ENCODE assay signal across 12 mouse cellular contexts in the genomic region with DNA sequence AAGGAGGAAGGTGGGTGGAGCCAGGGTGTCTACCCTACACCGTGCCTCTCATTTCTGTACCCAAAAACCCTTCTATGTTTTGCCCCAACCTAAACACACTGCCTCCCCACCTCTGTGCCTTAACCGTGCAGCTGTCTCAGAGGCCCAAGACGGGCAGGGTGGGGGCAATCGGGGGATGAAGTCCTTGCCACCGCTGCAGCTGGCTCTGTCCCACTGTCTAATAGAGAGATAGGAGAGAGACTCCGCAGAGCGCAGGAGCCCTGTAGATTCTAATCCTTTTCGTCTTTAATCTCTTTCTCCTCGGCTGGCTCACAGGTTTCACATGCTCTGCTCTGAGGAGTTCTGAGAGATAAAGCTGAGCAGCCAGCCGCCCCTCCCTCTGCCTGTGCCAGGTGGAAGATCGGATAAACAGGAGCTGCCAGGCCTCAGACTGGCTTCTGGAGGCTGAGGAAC. TPM values are rescaled to one million over a fixed set of nuclear protein-coding genes. Genes with fewer than 3 reads are reported as not detected.
DNase-seq lines count a peak whose midpoint lies in the region; ATAC-seq lines count a peak whose summit lies in the region.
"Had no signal": no experiment of that assay in that cellular context is flagged by ENCODE, and none has a peak within 500 bp of the region (broad histone marks: within the 10 kb centered on the region; RNA-seq: fewer than 3 reads in every experiment).

No protein-coding gene starts in this region.

- no peak overlapping the region for H3K4me2 ChIP-seq in embryonic facial prominence, embryonic 14.5 days (ENCODE audit: low read depth, low read length)
- no peak overlapping the region for H3K4me2 ChIP-seq in forebrain, embryonic 16.5 days (ENCODE audit: low read length)
- peak overlapping the region; percentile 57 for H3K4me2 ChIP-seq in liver, embryonic 13.5 days
- H3K4me2 ChIP-seq in midbrain, embryonic 16.5 days (ENCODE audit: low read length), result no peak overlapping the region

- no peaks in the 10 kb centered on the region for H3K9me3 ChIP-seq in embryonic facial prominence, embryonic 14.5 days (ENCODE audit: control insufficient read depth, low read length)
- H3K9me3 ChIP-seq in embryonic facial prominence, embryonic 10.5 days, result no peaks in the 10 kb centered on the region
- H3K9me3 ChIP-seq in forebrain, embryonic 16.5 days (ENCODE audit: control insufficient read depth, low read length), result no peaks in the 10 kb centered on the region
- H3K9me3 ChIP-seq in liver, embryonic 13.5 days (replicated peaks), result no peaks in the 10 kb centered on the region
- no peaks in the 10 kb centered on the region for H3K9me3 ChIP-seq in midbrain, embryonic 16.5 days (replicated peaks; ENCODE audit: control insufficient read depth, low read length, poor library complexity, severe bottlenecking)
- H3K9me3 ChIP-seq: G1E had no signal

- H3K27ac ChIP-seq in embryonic facial prominence, embryonic 14.5 days (replicated peaks; ENCODE audit: low read depth, low read length), result no peak overlapping the region
- no peak overlapping the region for H3K27ac ChIP-seq in embryonic facial prominence, embryonic 10.5 days (replicated peaks)
- H3K27ac ChIP-seq in forebrain, embryonic 16.5 days (ENCODE audit: low read length), result no peak overlapping the region
- peak overlapping the region; percentile 59 for H3K27ac ChIP-seq in liver, embryonic 13.5 days
- H3K27ac ChIP-seq in midbrain, embryonic 16.5 days (ENCODE audit: low read length), result peak overlapping the region; percentile 72

- H3K4me1 ChIP-seq in embryonic facial prominence, embryonic 14.5 days (ENCODE audit: control insufficient read depth, insufficient read depth, low read length), result no peaks in the 10 kb centered on the region
- peaks cover 13% of the 10 kb centered on the region for H3K4me1 ChIP-seq in embryonic facial prominence, embryonic 10.5 days
- H3K4me1 ChIP-seq in forebrain, embryonic 16.5 days (replicated peaks; ENCODE audit: control insufficient read depth, insufficient read depth, low read length), result peaks cover 4% of the 10 kb centered on the region; the same call in 1 of the 2 replicates
- peaks cover 32% of the 10 kb centered on the region for H3K4me1 ChIP-seq in liver, embryonic 13.5 days (replicated peaks)
- peaks cover 23% of the 10 kb centered on the region for H3K4me1 ChIP-seq in midbrain, embryonic 16.5 days (ENCODE audit: control insufficient read depth, insufficient read depth, low read length)

- no peak overlapping the region for H3K4me3 ChIP-seq in embryonic facial prominence, embryonic 14.5 days (ENCODE audit: low read depth, low read length)
- H3K4me3 ChIP-seq in embryonic facial prominence, embryonic 10.5 days, result no peak overlapping the region
- H3K4me3 ChIP-seq in forebrain, embryonic 16.5 days (replicated peaks; ENCODE audit: low read length), result no peak overlapping the region
- H3K4me3 ChIP-seq in liver, embryonic 13.5 days (replicated peaks), result peak overlapping the region; percentile 26
- no peak overlapping the region for H3K4me3 ChIP-seq in midbrain, embryonic 16.5 days (ENCODE audit: low read depth, low read length)

- H3K36me3 ChIP-seq in embryonic facial prominence, embryonic 14.5 days (ENCODE audit: control insufficient read depth, insufficient read depth, low read length), result no peaks in the 10 kb centered on the region
- H3K36me3 ChIP-seq in embryonic facial prominence, embryonic 10.5 days (replicated peaks), result no peaks in the 10 kb centered on the region
- no peaks in the 10 kb centered on the region for H3K36me3 ChIP-seq in forebrain, embryonic 16.5 days (ENCODE audit: control insufficient read depth, insufficient read depth)
- H3K36me3 ChIP-seq in liver, embryonic 13.5 days, result no peaks in the 10 kb centered on the region
- H3K36me3 ChIP-seq in midbrain, embryonic 16.5 days (ENCODE audit: control insufficient read depth, insufficient read depth, low read length), result no peaks in the 10 kb centered on the region
- H3K36me3 ChIP-seq: G1E had no signal

- H3K27me3 ChIP-seq in embryonic facial prominence, embryonic 14.5 days (replicated peaks; ENCODE audit: control insufficient read depth, insufficient read depth, low read length), result peaks cover 16% of the 10 kb centered on the region; the same call in 1 of the 2 replicates
- H3K27me3 ChIP-seq in embryonic facial prominence, embryonic 10.5 days (replicated peaks; ENCODE audit: low read depth, poor library complexity, severe bottlenecking), result peaks cover 56% of the 10 kb centered on the region
- H3K27me3 ChIP-seq in forebrain, embryonic 16.5 days (replicated peaks; ENCODE audit: control insufficient read depth, insufficient read depth, low read length), result peaks cover 2% of the 10 kb centered on the region; the same call in 1 of the 2 replicates
- peaks cover 29% of the 10 kb centered on the region for H3K27me3 ChIP-seq in liver, embryonic 13.5 days
- no peaks in the 10 kb centered on the region for H3K27me3 ChIP-seq in midbrain, embryonic 16.5 days (ENCODE audit: control insufficient read depth, insufficient read depth, low read depth, low read length)

- ATAC-seq in embryonic facial prominence, embryonic 14.5 days (ENCODE audit: low read depth), result peak; percentile 44; the same call in 1 of the 2 replicates
- peak; percentile 31; the same call in 1 of the 2 replicates for ATAC-seq in forebrain, embryonic 16.5 days
- ATAC-seq in liver, embryonic 13.5 days (ENCODE audit: low read depth), result peak; percentile 95
- ATAC-seq in midbrain, embryonic 16.5 days, result peak; percentile 70
- ATAC-seq in CD4-positive, CD25-positive, alpha-beta regulatory T cell, adult 4 months, result no peak

- 41% methylated on average over 11 of the region's 11 CpGs for WGBS in embryonic facial prominence, embryonic 14.5 days
- 49% methylated on average over 11 of the region's 11 CpGs for WGBS in embryonic facial prominence, embryonic 10.5 days
- 24% methylated on average over 11 of the region's 11 CpGs for WGBS in forebrain, embryonic 16.5 days
- WGBS in liver, embryonic 13.5 days (ENCODE audit: insufficient replicate concordance), result 18% methylated on average over 11 of the region's 11 CpGs
- 12% methylated on average over 11 of the region's 11 CpGs for WGBS in midbrain, embryonic 16.5 days

- DNase-seq in embryonic facial prominence, embryonic 14.5 days (ENCODE audit: low spot score), result no peak
- no peak for DNase-seq in embryonic facial prominence, embryonic 10.5 days (ENCODE audit: low spot score)
- peak; percentile 71 for DNase-seq in liver, embryonic 13.5 days
- DNase-seq in left cerebral cortex, adult 18-20 months (ENCODE audit: low spot score in 2 of 2), result no peak
- no peak for DNase-seq in spleen, adult 18-20 months
- DNase-seq: heart, adult 11 months; heart, postnatal 4 days; kidney, postnatal 10 days had no signal

- H3K9ac ChIP-seq in embryonic facial prominence, embryonic 14.5 days (ENCODE audit: low read depth, low read length), result no peak overlapping the region
- H3K9ac ChIP-seq in forebrain, embryonic 16.5 days (replicated peaks; ENCODE audit: low read depth, low read length), result no peak overlapping the region
- H3K9ac ChIP-seq in liver, embryonic 13.5 days, result peak overlapping the region; percentile 37; the same call in 1 of the 2 replicates
- peak overlapping the region; percentile 51; the same call in 1 of the 2 replicates for H3K9ac ChIP-seq in midbrain, embryonic 16.5 days (ENCODE audit: low read depth, low read length)

RNA-seq across cellular contexts. Expression of gene Ubiad1, which starts 27.5 kb away (rescaled TPM):
- polyA plus RNA-seq in embryonic facial prominence, embryonic 14.5 days (2014; fragmentation: Nextera tagmentation; extraction: Ambion mirVana), result 13.3 and 16.7 TPM in 2 replicates
- polyA plus RNA-seq in embryonic facial prominence, embryonic 10.5 days (2016; fragmentation: Nextera tagmentation; extraction: Ambion mirVana), result 22.9 and 23.6 TPM in 2 replicates
- polyA plus RNA-seq in forebrain, embryonic 16.5 days (2015; fragmentation: Nextera tagmentation; extraction: Ambion mirVana), result 19.4 and 20.4 TPM in 2 replicates
- polyA plus RNA-seq in liver, embryonic 13.5 days (2015; fragmentation: Nextera tagmentation; extraction: Ambion mirVana), result 13.3 and 15.4 TPM in 2 replicates
- polyA plus RNA-seq in midbrain, embryonic 16.5 days (2015; fragmentation: Nextera tagmentation; extraction: Ambion mirVana), result 19.8 and 20.5 TPM in 2 replicates
- total RNA-seq in left cerebral cortex, adult 18-20 months (2021), result 1 to 10 TPM; 8.0 to 9.2 TPM
- polyA plus RNA-seq in CD4-positive, CD25-positive, alpha-beta regulatory T cell, adult 4 months (2017; shearing (Covaris generic)), result 10 to 100 TPM in 1 of 2 experiments, 1 to 10 TPM in 1; 8.7 to 12.9 TPM

RNA-seq across cellular contexts. Expression of gene Mtor, which starts 31.3 kb away (rescaled TPM):
- polyA plus RNA-seq in embryonic facial prominence, embryonic 14.5 days (2014; fragmentation: Nextera tagmentation; extraction: Ambion mirVana), result 16.3 and 20.5 TPM in 2 replicates
- 20.7 and 23.7 TPM in 2 replicates for polyA plus RNA-seq in embryonic facial prominence, embryonic 10.5 days (2016; fragmentation: Nextera tagmentation; extraction: Ambion mirVana)
- 23.1 and 24.2 TPM in 2 replicates for polyA plus RNA-seq in forebrain, embryonic 16.5 days (2015; fragmentation: Nextera tagmentation; extraction: Ambion mirVana)
- polyA plus RNA-seq in liver, embryonic 13.5 days (2015; fragmentation: Nextera tagmentation; extraction: Ambion mirVana), result 9.0 and 9.7 TPM in 2 replicates
- 23.0 and 24.4 TPM in 2 replicates for polyA plus RNA-seq in midbrain, embryonic 16.5 days (2015; fragmentation: Nextera tagmentation; extraction: Ambion mirVana)
- 10 to 100 TPM; 91.6 to 97.9 TPM for total RNA-seq in left cerebral cortex, adult 18-20 months (2021)
- 10 to 100 TPM in 1 of 2 experiments, 1 to 10 TPM in 1; 7.9 to 13.0 TPM for polyA plus RNA-seq in CD4-positive, CD25-positive, alpha-beta regulatory T cell, adult 4 months (2017; shearing (Covaris generic))

Comparison
In these comparisons a context has a peak if more than half of its experiments do, and no peak if none do; other contexts are left out.
1. H3K27ac ChIP-seq: peak in liver, embryonic 13.5 days (single experiment) and midbrain, embryonic 16.5 days (single experiment); none in embryonic facial prominence, embryonic 14.5 days (single experiment), embryonic facial prominence, embryonic 10.5 days (single experiment) and forebrain, embryonic 16.5 days (single experiment).
2. H3K9ac ChIP-seq: peak in liver, embryonic 13.5 days (single experiment) and midbrain, embryonic 16.5 days (single experiment); none in embryonic facial prominence, embryonic 14.5 days (single experiment) and forebrain, embryonic 16.5 days (single experiment).